Mouse (Mus musculus) CH12.LX (cell line): ENCODE results near the gene Atp8b5. TPM values are rescaled to one million over a fixed set of nuclear protein-coding genes. Genes with fewer than 3 reads are reported as not detected.

Source experiments
- DNase-seq: peaks from one replicate; pipeline ENCODE4 v3.0.0-alpha.2; 2013; ENCODE audit errors: extremely low read depth
- H3K27ac ChIP-seq: 2 replicates; pipeline ENCODE4 v1.5.1; 2012; ENCODE audit warnings: low read depth, mild to moderate bottlenecking, control low read depth, moderate library complexity; ENCODE audit not compliant: insufficient read depth
- H3K27me3 ChIP-seq: replicated peaks from 2 replicates; pipeline ENCODE3; 2012; ENCODE audit warnings: inconsistent platforms
- H3K36me3 ChIP-seq, 2 experiments: replicated peaks in 1 of 2; 2 replicates each; pipeline versions ENCODE3 to v1.6.1; 2012; ENCODE audit warnings: inconsistent platforms in 1 of 2, low read length in 1 of 2, mild to moderate bottlenecking in 1 of 2, mixed read lengths in 1 of 2, moderate library complexity in 1 of 2; ENCODE audit not compliant: control insufficient read depth in 1 of 2, insufficient read depth in 1 of 2
- H3K4me1 ChIP-seq, 2 experiments: 2 replicates each; pipeline ENCODE4 v1.6.1; 2012; ENCODE audit warnings: inconsistent platforms in 1 of 2, moderate library complexity in 1 of 2; ENCODE audit not compliant: insufficient read depth in 2 of 2, control insufficient read depth in 1 of 2
- H3K4me2 ChIP-seq: 2 replicates; pipeline ENCODE4 v1.6.1; 2012; ENCODE audit warnings: low read depth, mild to moderate bottlenecking, control low read depth; ENCODE audit not compliant: poor library complexity, insufficient read depth, severe bottlenecking
- H3K4me3 ChIP-seq, 3 experiments: fragments of 150-350 bp in 1 of 3; sonication (generic) in 1 of 3; replicated peaks in 1 of 3; 2 replicates each; pipeline versions ENCODE3 to v1.5.1; 2011 to 2012; ENCODE audit warnings: low read depth in 2 of 3, low read length in 2 of 3, mild to moderate bottlenecking in 2 of 3, moderate library complexity in 2 of 3, control low read depth in 1 of 3, improper control_type of control experiment in 1 of 3, inconsistent platforms in 1 of 3, mixed read lengths in 1 of 3; ENCODE audit not compliant: poor library complexity in 1 of 3
- H3K79me2 ChIP-seq: replicated peaks from 2 replicates; pipeline ENCODE4 v1.6.1; 2012; ENCODE audit warnings: mild to moderate bottlenecking, moderate library complexity; ENCODE audit not compliant: control insufficient read depth, poor library complexity, insufficient read depth, severe bottlenecking; ENCODE audit errors: extremely low read depth
- H3K9ac ChIP-seq: 2 replicates; pipeline ENCODE4 v1.6.1; 2012; ENCODE audit warnings: low read depth, mild to moderate bottlenecking, control low read depth, moderate library complexity; ENCODE audit not compliant: insufficient read depth
- H3K9me3 ChIP-seq: replicated peaks from 2 replicates; pipeline ENCODE3; 2012; ENCODE audit warnings: low read length, inconsistent platforms, mixed read lengths
- CTCF ChIP-seq, 2 experiments: IDR thresholded peaks in 1 of 2; conservative IDR thresholded peaks in 1 of 2; 2 replicates each; pipeline ENCODE4 v1.5.1; 2011 to 2012; ENCODE audit warnings: low read depth in 2 of 2, low read length in 2 of 2, improper control_type of control experiment in 1 of 2, inconsistent platforms in 1 of 2, mild to moderate bottlenecking in 1 of 2, moderate library complexity in 1 of 2
- E2F4 ChIP-seq: IDR thresholded peaks from 2 replicates; pipeline ENCODE4 v1.6.1; 2011; ENCODE audit warnings: low read depth, low read length, improper control_type of control experiment; ENCODE audit not compliant: insufficient replicate concordance
- ELF1 ChIP-seq: IDR thresholded peaks from 2 replicates; pipeline ENCODE4 v1.6.1; 2014; ENCODE audit warnings: low read depth, mild to moderate bottlenecking, inconsistent platforms, low read length, improper control_type of control experiment
- MAFK ChIP-seq: IDR thresholded peaks from 2 replicates; pipeline ENCODE4 v1.6.1; 2011; ENCODE audit warnings: low read length, improper control_type of control experiment; ENCODE audit not compliant: insufficient replicate concordance
- MAX ChIP-seq: IDR thresholded peaks from 2 replicates; pipeline ENCODE4 v1.6.1; 2011; ENCODE audit warnings: low read length, improper control_type of control experiment
- MEF2A ChIP-seq: IDR thresholded peaks from 2 replicates; pipeline ENCODE4 v1.6.1; 2014; ENCODE audit warnings: low read depth, mild to moderate bottlenecking, inconsistent platforms, low read length, improper control_type of control experiment, borderline replicate concordance
- MXI1 ChIP-seq: IDR thresholded peaks from 2 replicates; pipeline ENCODE4 v1.6.1; 2011; ENCODE audit warnings: mild to moderate bottlenecking, low read depth, low read length, improper control_type of control experiment
- PAX5 ChIP-seq: IDR thresholded peaks from 2 replicates; pipeline ENCODE4 v1.6.1; 2012; ENCODE audit warnings: low read length, inconsistent platforms, mixed read lengths
- POLR2AphosphoS2 ChIP-seq: IDR thresholded peaks from 2 replicates; pipeline ENCODE4 v1.6.1; 2011; ENCODE audit warnings: low read depth, low read length, improper control_type of control experiment
- RAD21 ChIP-seq: IDR thresholded peaks from 2 replicates; pipeline ENCODE4 v1.6.1; 2011; ENCODE audit warnings: low read depth, mild to moderate bottlenecking, low read length, improper control_type of control experiment, moderate library complexity
- ZC3H11A ChIP-seq: IDR thresholded peaks from 2 replicates; pipeline ENCODE4 v1.6.1; 2012; ENCODE audit warnings: low read depth, mild to moderate bottlenecking, inconsistent platforms, low read length, improper control_type of control experiment
- dilution Hi-C: fragments of 300-500 bp; cut with MboI; formaldehyde crosslinking; loops from 2 replicates; pipeline ENCODE4 v1.14.3; 2020; ENCODE audit warnings: low sequenced_read_pairs; ENCODE audit not compliant: extremely low pct_unique_long_range_greater_than_20kb, extremely low pct_ligation_motif_present
- in situ Hi-C: fragments of 300-500 bp; cut with MboI; formaldehyde crosslinking; loops from 3 replicates; pipeline ENCODE4 v1.14.3; 2019; ENCODE audit warnings: low sequenced_read_pairs, low pct_ligation_motif_present, low pct_unique_long_range_greater_than_20kb, mixed read lengths
- polyA plus RNA-seq: library from polyadenylated mRNA; unstranded; fragments of >175 nt; gene quantifications from 2 replicates; pipeline ENCODE4 v1.2.1, GENCODE M21; 2012; ENCODE audit warnings: low read depth; ENCODE audit not compliant: insufficient read length
- total RNA-seq, 2 experiments: library from RNA; depleted of rRNA; stranded (reverse); fragments of 300-350 nt in 1 of 2; fragments of >200 nt in 1 of 2; gene quantifications; 2 replicates each; pipeline ENCODE4 v1.2.3; 2012 to 2014

Atp8b5 gene
- total and polyA plus RNA-seq, 3 experiments, result 0.13 to 1.3 (median 0.54) TPM

DNA sequence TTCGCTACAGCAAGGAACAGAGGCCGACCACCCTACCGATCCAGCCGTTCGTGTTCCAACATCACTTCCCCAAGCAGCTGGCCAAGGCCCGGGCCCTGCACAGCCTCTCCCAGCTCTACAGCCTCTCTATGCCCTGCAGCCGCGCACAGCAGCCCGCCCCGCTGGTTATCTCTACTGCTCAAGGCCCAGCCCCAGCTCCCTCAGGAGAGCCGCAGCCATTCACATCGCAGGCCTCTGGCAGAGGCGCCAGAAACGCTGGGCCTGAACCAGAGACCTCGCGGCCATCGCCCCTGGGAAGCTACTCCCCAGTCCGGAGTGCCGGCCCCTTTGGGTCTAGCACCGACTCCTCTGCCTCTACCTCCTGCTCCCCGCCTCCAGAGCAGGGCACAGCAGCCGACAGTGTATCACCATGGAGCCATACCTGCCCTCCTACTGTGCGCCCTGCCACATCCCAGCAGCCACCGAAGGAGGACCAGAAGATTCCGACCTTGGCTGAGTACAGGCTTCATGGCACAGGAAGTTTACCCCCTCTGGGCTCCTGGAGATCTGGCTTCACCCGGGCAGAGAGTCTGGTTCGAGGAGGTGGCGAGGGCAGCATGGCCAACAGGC is 154.8 kb downstream of the Atp8b5 start:
- TF ChIP-seq CTCF (conservative IDR thresholded peaks at IDR 0.05 in 1 of 2, IDR thresholded peaks at IDR 0.05 in 1 of 2; ENCODE audit: low read depth in 2 of 2, low read length in 2 of 2) (no peak), PAX5 (no peak), MAX (no peak), ZC3H11A (no peak), MXI1 (no peak), RAD21 (no peak), E2F4 (no peak), MAFK (no peak), MEF2A (no peak), POLR2AphosphoS2 (no peak), ELF1 (no peak)
- no peaks in the 10 kb centered on the region for H3K79me2 ChIP-seq
- no peak for DNase-seq
- peaks cover 50% of the 10 kb centered on the region for H3K27me3 ChIP-seq
- peaks cover 5 to 38% of the 10 kb centered on the region in 2 experiments for H3K4me1 ChIP-seq
- H3K9me3 ChIP-seq, result no peaks in the 10 kb centered on the region
- in situ Hi-C loops, result loop anchor here (5.0 to 25.0 kb wide), 2 partner anchors 159 to 334 kb away; no protein-coding TSS in a partner anchor
- dilution Hi-C loops, result no loop called here
- H3K27ac ChIP-seq, result no peak overlapping the region
- no peaks in the 10 kb centered on the region for H3K36me3 ChIP-seq
- H3K4me2 ChIP-seq, result no peak overlapping the region
- H3K4me3 ChIP-seq, result no peak overlapping the region
- H3K9ac ChIP-seq, result no peak overlapping the region

Other genes starting within 250 kb of the Atp8b5 start
- gene Pigo, start 241.3 kb upstream of the Atp8b5 start, total RNA-seq (2012; rRNA removed), result 18.7 and 19.1 TPM in 2 replicates
- 8.0 and 8.7 TPM in 2 replicates for gene Pigo, start 241.3 kb upstream of the Atp8b5 start, total RNA-seq (2014; rRNA removed)
- 19.4 and 21.9 TPM in 2 replicates for gene Pigo, start 241.3 kb upstream of the Atp8b5 start, polyA plus RNA-seq
- 293 and 320 TPM in 2 replicates for gene Stoml2, start 235.4 kb upstream of the Atp8b5 start, total RNA-seq (2012; rRNA removed)
- gene Stoml2, start 235.4 kb upstream of the Atp8b5 start, total RNA-seq (2014; rRNA removed), result 296 and 338 TPM in 2 replicates
- 330 and 338 TPM in 2 replicates for gene Stoml2, start 235.4 kb upstream of the Atp8b5 start, polyA plus RNA-seq
- gene Fam214b, start 220.9 kb upstream of the Atp8b5 start, total RNA-seq (2012; rRNA removed), result 2.7 and 3.3 TPM in 2 replicates
- 1.7 TPM in 2 replicates for gene Fam214b, start 220.9 kb upstream of the Atp8b5 start, total RNA-seq (2014; rRNA removed)
- gene Fam214b, start 220.9 kb upstream of the Atp8b5 start, polyA plus RNA-seq, result 4.7 and 5.3 TPM in 2 replicates
- 0.04 and 0.08 TPM in 2 replicates for gene Unc13b, start 208.2 kb upstream of the Atp8b5 start, total RNA-seq (2012; rRNA removed)
- gene Unc13b, start 208.2 kb upstream of the Atp8b5 start, total RNA-seq (2014; rRNA removed), result 0.04 and 0.23 TPM in 2 replicates
- gene Unc13b, start 208.2 kb upstream of the Atp8b5 start, polyA plus RNA-seq, result 0.19 TPM in 2 replicates
- not detected in 2 replicates for gene Rusc2, start 114.8 kb downstream of the Atp8b5 start, total RNA-seq (2012; rRNA removed)
- not detected in 2 replicates for gene Rusc2, start 114.8 kb downstream of the Atp8b5 start, total RNA-seq (2014; rRNA removed)
- gene Rusc2, start 114.8 kb downstream of the Atp8b5 start, polyA plus RNA-seq, result not detected in 2 replicates
- gene Fam166b, start 162.0 kb downstream of the Atp8b5 start, total RNA-seq (2012; rRNA removed), result not detected in 2 replicates
- not detected in 2 replicates for gene Fam166b, start 162.0 kb downstream of the Atp8b5 start, total RNA-seq (2014; rRNA removed)
- not detected in 2 replicates for gene Fam166b, start 162.0 kb downstream of the Atp8b5 start, polyA plus RNA-seq
- 4.5 and 5.2 TPM in 2 replicates for gene Tesk1, start 174.8 kb downstream of the Atp8b5 start, total RNA-seq (2012; rRNA removed)
- 1.7 and 1.9 TPM in 2 replicates for gene Tesk1, start 174.8 kb downstream of the Atp8b5 start, total RNA-seq (2014; rRNA removed)
- 6.0 and 7.3 TPM in 2 replicates for gene Tesk1, start 174.8 kb downstream of the Atp8b5 start, polyA plus RNA-seq
- gene Cd72, start 187.5 kb downstream of the Atp8b5 start, total RNA-seq (2012; rRNA removed), result 24.0 and 30.3 TPM in 2 replicates
- gene Cd72, start 187.5 kb downstream of the Atp8b5 start, total RNA-seq (2014; rRNA removed), result 47.6 and 61.4 TPM in 2 replicates
- 55.9 and 86.4 TPM in 2 replicates for gene Cd72, start 187.5 kb downstream of the Atp8b5 start, polyA plus RNA-seq
- gene Sit1, start 216.6 kb downstream of the Atp8b5 start, total RNA-seq (2012; rRNA removed), result 2.8 and 3.8 TPM in 2 replicates
- 10.5 and 10.8 TPM in 2 replicates for gene Sit1, start 216.6 kb downstream of the Atp8b5 start, total RNA-seq (2014; rRNA removed)
- gene Sit1, start 216.6 kb downstream of the Atp8b5 start, polyA plus RNA-seq, result 10.1 and 12.5 TPM in 2 replicates
- 57.9 and 63.1 TPM in 2 replicates for gene Ccdc107, start 225.7 kb downstream of the Atp8b5 start, total RNA-seq (2012; rRNA removed)
- 23.0 and 33.4 TPM in 2 replicates for gene Ccdc107, start 225.7 kb downstream of the Atp8b5 start, total RNA-seq (2014; rRNA removed)
- 30.5 and 32.6 TPM in 2 replicates for gene Ccdc107, start 225.7 kb downstream of the Atp8b5 start, polyA plus RNA-seq
- gene Arhgef39, start 232.5 kb downstream of the Atp8b5 start, total RNA-seq (2012; rRNA removed), result 7.4 and 7.5 TPM in 2 replicates
- gene Arhgef39, start 232.5 kb downstream of the Atp8b5 start, total RNA-seq (2014; rRNA removed), result 7.1 and 7.3 TPM in 2 replicates
- gene Arhgef39, start 232.5 kb downstream of the Atp8b5 start, polyA plus RNA-seq, result 4.8 and 5.5 TPM in 2 replicates
- not detected in 2 replicates for gene Car9, start 239.8 kb downstream of the Atp8b5 start, total RNA-seq (2012; rRNA removed)
- not detected in 2 replicates for gene Car9, start 239.8 kb downstream of the Atp8b5 start, total RNA-seq (2014; rRNA removed)
- not detected in 2 replicates for gene Car9, start 239.8 kb downstream of the Atp8b5 start, polyA plus RNA-seq